16 mouse cellular contexts compared by ENCODE assay signal in genomic region chr10:86824871-86825270, GRCm38 (mm10). TPM values are rescaled to one million over a fixed set of nuclear protein-coding genes. Genes with fewer than 3 reads are reported as not detected.
DNase-seq lines count a peak whose midpoint lies in the region; TF ChIP-seq lines count a peak whose summit lies in the region.
"Had no signal": no experiment of that assay in that cellular context is flagged by ENCODE, and none has a peak within 500 bp of the region (broad histone marks: within the 10 kb centered on the region; RNA-seq: fewer than 3 reads in every experiment).

No protein-coding gene starts in this region.

- no peaks in the 10 kb centered on the region for H3K27me3 ChIP-seq in liver, adult 2 months (ENCODE audit: control insufficient read depth, insufficient read depth, low read length)
- H3K27me3 ChIP-seq: CH12.LX; heart, embryonic 12.5 days; hindbrain, embryonic 15.5 days; lung, embryonic 15.5 days had no signal

- no peak overlapping the region for H3K4me3 ChIP-seq in liver, adult 2 months (ENCODE audit: insufficient read depth, low read depth, low read length)
- H3K4me3 ChIP-seq: heart, embryonic 12.5 days; hindbrain, embryonic 15.5 days; lung, embryonic 15.5 days had no signal

- no peak overlapping the region for H3K9ac ChIP-seq in liver, adult 2 months (ENCODE audit: low read depth, low read length)
- H3K9ac ChIP-seq: heart, embryonic 12.5 days; hindbrain, embryonic 15.5 days; lung, embryonic 15.5 days had no signal

- 94% methylated on average over 14 of the region's 14 CpGs for WGBS in liver, adult 2 months

- H3K4me1 ChIP-seq in liver, adult 2 months (ENCODE audit: control insufficient read depth, insufficient read depth, low read length) = no peaks in the 10 kb centered on the region

- H3K27ac ChIP-seq in liver, adult 2 months (replicated peaks; ENCODE audit: insufficient read depth, low read depth, low read length) = no peak overlapping the region
- H3K27ac ChIP-seq: hindbrain, embryonic 15.5 days had no signal

- TF ChIP-seq CTCF in liver, adult 2 months (IDR thresholded peaks at IDR 0.05; ENCODE audit: low read depth, low read length) = no peak

- H3K79me2 ChIP-seq in liver, adult 2 months (ENCODE audit: control insufficient read depth, insufficient read depth, low read length) = no peaks in the 10 kb centered on the region

- DNase-seq in embryo, embryonic 10 days (ENCODE audit: low spot score) = peak; percentile 39
- DNase-seq in embryo, embryonic 9.5 days (ENCODE audit: extremely low spot score) = no peak
- peak; percentile 8 for DNase-seq in liver, adult 2 months (ENCODE audit: extremely low read depth, low read depth, low spot score)
- DNase-seq in liver = no peak
- peak; percentile 51 to 62 for DNase-seq in kidney, adult 8-10 months
- DNase-seq in kidney, postnatal 4 days = peak; percentile 53 to 74
- DNase-seq in thymus, postnatal 14 days = no peak
- DNase-seq in urinary bladder, postnatal 36 days (ENCODE audit: low spot score in 2 of 2) = no peak
- DNase-seq: cerebellum, adult 11-12 months; gastrocnemius, postnatal 25 days; right cerebral cortex, postnatal 4 days; thymus, adult 2 months had no signal

- H3K36me3 ChIP-seq in liver, adult 2 months (ENCODE audit: control insufficient read depth, insufficient read depth, low read length) = peaks cover 19% of the 10 kb centered on the region; the same call in 1 of the 2 replicates

- TF ChIP-seq POLR2A in liver, adult 2 months (IDR thresholded peaks at IDR 0.05; ENCODE audit: extremely low read depth, insufficient read depth, low read length) = no peak

RNA-seq across cellular contexts. Expression of gene Nt5dc3, which starts 46.1 kb away (rescaled TPM):
- total RNA-seq in liver, adult 2 months (2014; rRNA removed) = 5.3 and 6.6 TPM in 2 replicates
- 8.3 and 10.3 TPM in 2 replicates for polyA plus RNA-seq in liver, adult 2 months (2012; rRNA removed)

Comparison
In these comparisons a context has a peak if more than half of its experiments do, and no peak if none do; other contexts are left out.
1. DNase-seq: peak in embryo, embryonic 10 days (single experiment), liver, adult 2 months (single experiment), kidney, adult 8-10 months (2 of 2) and kidney, postnatal 4 days (2 of 2); none in embryo, embryonic 9.5 days (single experiment), liver (single experiment), thymus, postnatal 14 days (single experiment) and urinary bladder, postnatal 36 days (0 of 2).